Mouse (Mus musculus): ENCODE data around the gene Fam120a. TPM values are rescaled to one million over a fixed set of nuclear protein-coding genes. Genes with fewer than 3 reads are reported as not detected.

Gene Fam120a
- polyA plus RNA-seq, 1 experiment from 2014 or later: 13.3 TPM

GRCm38 (mm10) chr13:48829780-48830179 is 138.0 kb downstream of the Fam120a start:
- 82% methylated on average over 4 of the region's 4 CpGs for WGBS (ENCODE audit: insufficient replicate concordance)
- H3K36me3 ChIP-seq (replicated peaks; ENCODE audit: insufficient read depth, low read length): peaks cover 54% of the 10 kb centered on the region
- no peak for DNase-seq
- H3K4me2 ChIP-seq (ENCODE audit: low read depth, low read length): no peak overlapping the region
- H3K9me3 ChIP-seq (ENCODE audit: low read length): no peaks in the 10 kb centered on the region
- TF ChIP-seq CTCF (IDR thresholded peaks at IDR 0.05; ENCODE audit: low read depth): no peak
- TF ChIP-seq EP300 (IDR thresholded peaks at IDR 0.05; ENCODE audit: low read depth): no peak
- H3K9ac ChIP-seq (replicated peaks): no peak overlapping the region
- ATAC-seq: no peak
- H3K4me3 ChIP-seq (ENCODE audit: low read depth, low read length): no peak overlapping the region
- no peaks in the 10 kb centered on the region for H3K27me3 ChIP-seq (ENCODE audit: insufficient read depth, low read length)
- no peaks in the 10 kb centered on the region for H3K4me1 ChIP-seq (ENCODE audit: insufficient read depth)
- no peak overlapping the region for H3K27ac ChIP-seq (ENCODE audit: low read depth)

Other genes starting within 250 kb of the Fam120a start
- gene Phf2, start 96.9 kb downstream of the Fam120a start, polyA plus RNA-seq (2015; fragmentation: Nextera tagmentation; extraction: Ambion mirVana): 1.5 and 1.6 TPM in 2 replicates
- 0.13 and 0.15 TPM in 2 replicates for gene Wnk2, start 180.0 kb upstream of the Fam120a start, polyA plus RNA-seq (2015; fragmentation: Nextera tagmentation; extraction: Ambion mirVana)
- 106 and 118 TPM in 2 replicates for gene Ninj1, start 219.5 kb upstream of the Fam120a start, polyA plus RNA-seq (2015; fragmentation: Nextera tagmentation; extraction: Ambion mirVana)
- 31.8 and 32.3 TPM in 2 replicates for gene Card19, start 248.0 kb upstream of the Fam120a start, polyA plus RNA-seq (2015; fragmentation: Nextera tagmentation; extraction: Ambion mirVana)